Comparison of ENCODE assay signal across 27 mouse cellular contexts in genomic region chr11:69379600-69379999, GRCm38 (mm10). TPM values are rescaled to one million over a fixed set of nuclear protein-coding genes. Genes with fewer than 3 reads are reported as not detected.
DNase-seq lines count a peak whose midpoint lies in the region; ATAC-seq lines count a peak whose summit lies in the region.
"Had no signal": no experiment of that assay in that cellular context is flagged by ENCODE, and none has a peak within 500 bp of the region (broad histone marks: within the 10 kb centered on the region; RNA-seq: fewer than 3 reads in every experiment).

No protein-coding gene starts in this region.

- no peak for ATAC-seq in liver, embryonic 12.5 days
- no peak for ATAC-seq in liver, embryonic 11.5 days (replicated peaks; ENCODE audit: low FRiP score)
- ATAC-seq in granulocyte monocyte progenitor cell, adult 5-6 weeks (replicated peaks; ENCODE audit: poor library complexity, severe bottlenecking): peak; percentile 85
- ATAC-seq: forebrain, embryonic 13.5 days; intestine, embryonic 16.5 days had no signal

- H3K9ac ChIP-seq in liver, embryonic 12.5 days: peak overlapping the region; percentile 10; the same call in 1 of the 2 replicates
- no peak overlapping the region for H3K9ac ChIP-seq in liver, embryonic 11.5 days (ENCODE audit: low read depth, low read length)
- H3K9ac ChIP-seq: forebrain, embryonic 13.5 days; hindbrain, embryonic 13.5 days; liver, embryonic 14.5 days; midbrain, embryonic 12.5 days; neural tube, embryonic 13.5 days had no signal

- no peaks in the 10 kb centered on the region for H3K27me3 ChIP-seq in liver, embryonic 12.5 days (replicated peaks)
- no peaks in the 10 kb centered on the region for H3K27me3 ChIP-seq in liver, embryonic 11.5 days (replicated peaks; ENCODE audit: control insufficient read depth, insufficient read depth, low read length)
- H3K27me3 ChIP-seq: forebrain, embryonic 13.5 days; hindbrain, embryonic 13.5 days; midbrain, embryonic 12.5 days; neural tube, embryonic 13.5 days had no signal

- no peaks in the 10 kb centered on the region for H3K36me3 ChIP-seq in liver, embryonic 12.5 days
- no peaks in the 10 kb centered on the region for H3K36me3 ChIP-seq in liver, embryonic 11.5 days (ENCODE audit: control insufficient read depth, insufficient read depth, low read length)
- no peaks in the 10 kb centered on the region for H3K36me3 ChIP-seq in macrophage (ENCODE audit: inconsistent target)

- WGBS in liver, embryonic 12.5 days (ENCODE audit: insufficient replicate concordance): 43% methylated on average over 3 of the region's 3 CpGs
- 53% methylated on average over 3 of the region's 3 CpGs for WGBS in liver, embryonic 11.5 days
- WGBS in macrophage (ENCODE audit: missing documents): 31% methylated on average over 3 of the region's 3 CpGs

- peak overlapping the region; percentile 32; the same call in 1 of the 2 replicates for H3K27ac ChIP-seq in liver, embryonic 12.5 days
- no peak overlapping the region for H3K27ac ChIP-seq in liver, embryonic 11.5 days (ENCODE audit: low read depth, low read length)
- H3K27ac ChIP-seq in macrophage: peak overlapping the region; percentile 59
- H3K27ac ChIP-seq: forebrain, embryonic 13.5 days; hindbrain, embryonic 13.5 days; kidney, postnatal 0 days; liver, embryonic 14.5 days; midbrain, embryonic 12.5 days; neural tube, embryonic 13.5 days had no signal

- no peak for DNase-seq in liver, embryonic 11.5 days (ENCODE audit: low spot score)
- peak; percentile 96 for DNase-seq in 416B (ENCODE audit: low read depth)
- DNase-seq in adrenal gland, adult 2 months: no peak
- DNase-seq in layer of hippocampus, adult 9-11 months: no peak
- DNase-seq: adrenal gland, postnatal 25 days; cerebellum, adult 2 months; cerebellum, postnatal 25 days; gastrocnemius, postnatal 25 days; heart, adult 18-20 months; heart, postnatal 4 days; kidney, adult 8-10 months; kidney, postnatal 4 days; lung, postnatal 10 days; thymus, adult 2 months; thymus, postnatal 36 days had no signal

- H3K79me2 ChIP-seq in macrophage (ENCODE audit: inconsistent target): no peaks in the 10 kb centered on the region

- H3K4me2 ChIP-seq in liver, embryonic 12.5 days: no peak overlapping the region
- no peak overlapping the region; the same call in 1 of the 2 replicates for H3K4me2 ChIP-seq in liver, embryonic 11.5 days
- H3K4me2 ChIP-seq: forebrain, embryonic 13.5 days; heart, embryonic 11.5 days; hindbrain, embryonic 13.5 days; midbrain, embryonic 12.5 days; neural tube, embryonic 13.5 days had no signal

- H3K4me3 ChIP-seq in liver, embryonic 12.5 days: no peak overlapping the region
- no peak overlapping the region for H3K4me3 ChIP-seq in liver, embryonic 11.5 days (ENCODE audit: low read depth, low read length)
- no peak overlapping the region for H3K4me3 ChIP-seq in macrophage (ENCODE audit: inconsistent target)
- H3K4me3 ChIP-seq: forebrain, embryonic 13.5 days; hindbrain, embryonic 13.5 days; midbrain, embryonic 12.5 days; myocyte; neural tube, embryonic 13.5 days had no signal

- H3K9me3 ChIP-seq in liver, embryonic 12.5 days (replicated peaks): no peaks in the 10 kb centered on the region
- no peaks in the 10 kb centered on the region for H3K9me3 ChIP-seq in liver, embryonic 11.5 days (ENCODE audit: control insufficient read depth, low read length)
- H3K9me3 ChIP-seq: forebrain, embryonic 13.5 days; hindbrain, embryonic 13.5 days; midbrain, embryonic 12.5 days; neural tube, embryonic 13.5 days had no signal

- peaks cover 29% of the 10 kb centered on the region for H3K4me1 ChIP-seq in liver, embryonic 12.5 days
- peaks cover 2% of the 10 kb centered on the region for H3K4me1 ChIP-seq in liver, embryonic 11.5 days (replicated peaks; ENCODE audit: control insufficient read depth, insufficient read depth, low read length)
- H3K4me1 ChIP-seq: hindbrain, embryonic 13.5 days; midbrain, embryonic 12.5 days; neural tube, embryonic 13.5 days had no signal

RNA-seq across cellular contexts. Expression of gene Chd3, which starts 10.4 kb away (rescaled TPM):
- 4.7 and 6.4 TPM in 2 replicates for polyA plus RNA-seq in liver, embryonic 12.5 days (2016; fragmentation: Nextera tagmentation; extraction: Ambion mirVana)
- 13.8 and 17.1 TPM in 2 replicates for polyA plus RNA-seq in liver, embryonic 11.5 days (2014; fragmentation: Nextera tagmentation; extraction: Ambion mirVana)
- total RNA-seq in granulocyte monocyte progenitor cell, adult 5-6 weeks (2014; fragmentation: Nextera tagmentation): 37.0 and 59.8 TPM in 2 replicates
- total RNA-seq in granulocyte monocyte progenitor cell, adult 5-6 weeks (2017): 26.9 and 37.7 TPM in 2 replicates
- total RNA-seq in macrophage (2018; cell fraction: chromatin; rRNA removed): 100 to 1,000 TPM in 25 of 26 experiments, 10 to 100 TPM in 1; 63.9 to 453 (median 249) TPM
- 10 to 100 TPM; 29.0 to 87.7 (median 51.6) TPM for total RNA-seq in macrophage (2018; cell fraction: cytosol; rRNA removed)
- total RNA-seq in macrophage (2018; cell fraction: nucleus; rRNA removed): 100 to 1,000 TPM in 19 of 26 experiments, 10 to 100 TPM in 7; 53.3 to 254 (median 120) TPM
- polyA plus RNA-seq in macrophage (2018): 43.6 to 105 TPM (median 82.3 TPM) in 3 replicates
- total RNA-seq in adrenal gland, adult 2 months (2021): 10 to 100 TPM; 71.0 to 92.8 TPM
- 83.4 and 107 TPM in 2 replicates for polyA plus RNA-seq in adrenal gland, adult 2 months (2012; rRNA removed)

RNA-seq across cellular contexts. Expression of gene Naa38, which starts 15.7 kb away (rescaled TPM):
- 111 and 119 TPM in 2 replicates for polyA plus RNA-seq in liver, embryonic 12.5 days (2016; fragmentation: Nextera tagmentation; extraction: Ambion mirVana)
- polyA plus RNA-seq in liver, embryonic 11.5 days (2014; fragmentation: Nextera tagmentation; extraction: Ambion mirVana): 151 and 178 TPM in 2 replicates
- 164 and 170 TPM in 2 replicates for total RNA-seq in granulocyte monocyte progenitor cell, adult 5-6 weeks (2014; fragmentation: Nextera tagmentation)
- 112 and 181 TPM in 2 replicates for total RNA-seq in granulocyte monocyte progenitor cell, adult 5-6 weeks (2017)
- total RNA-seq in macrophage (2018; cell fraction: chromatin; rRNA removed): 10 to 100 TPM in 1 of 26 experiments, 1 to 10 TPM in 18, not detected in 7; 1.8 to 14.1 (median 4.3) TPM
- total RNA-seq in macrophage (2018; cell fraction: cytosol; rRNA removed): 100 to 1,000 TPM in 5 of 26 experiments, 10 to 100 TPM in 21; 63.9 to 111 (median 87.7) TPM
- total RNA-seq in macrophage (2018; cell fraction: nucleus; rRNA removed): 10 to 100 TPM in 19 of 26 experiments, 1 to 10 TPM in 7; 5.4 to 34.6 (median 15.8) TPM
- 60.0 to 104 TPM (median 95.8 TPM) in 3 replicates for polyA plus RNA-seq in macrophage (2018)
- total RNA-seq in adrenal gland, adult 2 months (2021): 100 to 1,000 TPM; 124 to 157 TPM
- polyA plus RNA-seq in adrenal gland, adult 2 months (2012; rRNA removed): 175 and 193 TPM in 2 replicates

RNA-seq across cellular contexts. Expression of gene Cyb5d1, which starts 15.8 kb away (rescaled TPM):
- 15.1 and 15.7 TPM in 2 replicates for polyA plus RNA-seq in liver, embryonic 12.5 days (2016; fragmentation: Nextera tagmentation; extraction: Ambion mirVana)
- 19.7 and 19.9 TPM in 2 replicates for polyA plus RNA-seq in liver, embryonic 11.5 days (2014; fragmentation: Nextera tagmentation; extraction: Ambion mirVana)
- 22.8 and 25.2 TPM in 2 replicates for total RNA-seq in granulocyte monocyte progenitor cell, adult 5-6 weeks (2014; fragmentation: Nextera tagmentation)
- 32.7 and 38.2 TPM in 2 replicates for total RNA-seq in granulocyte monocyte progenitor cell, adult 5-6 weeks (2017)
- total RNA-seq in macrophage (2018; cell fraction: chromatin; rRNA removed): 10 to 100 TPM; 10.2 to 51.5 (median 24.5) TPM
- 10 to 100 TPM; 16.0 to 40.0 (median 24.4) TPM for total RNA-seq in macrophage (2018; cell fraction: cytosol; rRNA removed)
- 10 to 100 TPM; 17.0 to 48.9 (median 26.3) TPM for total RNA-seq in macrophage (2018; cell fraction: nucleus; rRNA removed)
- polyA plus RNA-seq in macrophage (2018): 25.0 to 35.1 TPM (median 31.3 TPM) in 3 replicates
- 10 to 100 TPM; 44.2 to 59.7 TPM for total RNA-seq in adrenal gland, adult 2 months (2021)
- 10.7 and 11.8 TPM in 2 replicates for polyA plus RNA-seq in adrenal gland, adult 2 months (2012; rRNA removed)

RNA-seq across cellular contexts. Expression of gene Tmem88, which starts 18.4 kb away (rescaled TPM):
- polyA plus RNA-seq in liver, embryonic 12.5 days (2016; fragmentation: Nextera tagmentation; extraction: Ambion mirVana): 14.4 and 15.4 TPM in 2 replicates
- polyA plus RNA-seq in liver, embryonic 11.5 days (2014; fragmentation: Nextera tagmentation; extraction: Ambion mirVana): 20.4 and 26.2 TPM in 2 replicates
- not detected in 2 replicates for total RNA-seq in granulocyte monocyte progenitor cell, adult 5-6 weeks (2014; fragmentation: Nextera tagmentation)
- 0.56 TPM in 1 of 2 replicates, not detected in the other for total RNA-seq in granulocyte monocyte progenitor cell, adult 5-6 weeks (2017)
- total RNA-seq in macrophage (2018; cell fraction: chromatin; rRNA removed): 10 to 100 TPM in 7 of 26 experiments, 1 to 10 TPM in 15, under 1 TPM in 3, not detected in 1; 0.46 to 36.3 (median 4.9) TPM
- 1 to 10 TPM in 4 of 26 experiments, under 1 TPM in 19, not detected in 3; 0.05 to 1.7 (median 0.34) TPM for total RNA-seq in macrophage (2018; cell fraction: cytosol; rRNA removed)
- total RNA-seq in macrophage (2018; cell fraction: nucleus; rRNA removed): 10 to 100 TPM in 6 of 26 experiments, 1 to 10 TPM in 13, under 1 TPM in 1, not detected in 6; 0.36 to 23.4 (median 3.3) TPM
- polyA plus RNA-seq in macrophage (2018): 0.09 TPM in 1 of 3 replicates, not detected in the others
- total RNA-seq in adrenal gland, adult 2 months (2021): 10 to 100 TPM; 10.8 to 16.0 TPM
- polyA plus RNA-seq in adrenal gland, adult 2 months (2012; rRNA removed): 86.3 and 94.7 TPM in 2 replicates

RNA-seq across cellular contexts. Expression of gene Kdm6b, which starts 33.9 kb away (rescaled TPM):
- 7.1 and 7.5 TPM in 2 replicates for polyA plus RNA-seq in liver, embryonic 12.5 days (2016; fragmentation: Nextera tagmentation; extraction: Ambion mirVana)
- polyA plus RNA-seq in liver, embryonic 11.5 days (2014; fragmentation: Nextera tagmentation; extraction: Ambion mirVana): 15.4 and 17.4 TPM in 2 replicates
- 12.1 and 14.4 TPM in 2 replicates for total RNA-seq in granulocyte monocyte progenitor cell, adult 5-6 weeks (2014; fragmentation: Nextera tagmentation)
- 0.99 and 2.8 TPM in 2 replicates for total RNA-seq in granulocyte monocyte progenitor cell, adult 5-6 weeks (2017)
- 100 to 1,000 TPM in 17 of 26 experiments, 10 to 100 TPM in 9; 22.8 to 979 (median 248) TPM for total RNA-seq in macrophage (2018; cell fraction: chromatin; rRNA removed)
- total RNA-seq in macrophage (2018; cell fraction: cytosol; rRNA removed): 100 to 1,000 TPM in 4 of 26 experiments, 10 to 100 TPM in 22; 10.2 to 238 (median 34.9) TPM
- total RNA-seq in macrophage (2018; cell fraction: nucleus; rRNA removed): 100 to 1,000 TPM in 14 of 26 experiments, 10 to 100 TPM in 12; 16.8 to 645 (median 137) TPM
- 4.5 to 15.0 TPM (median 11.0 TPM) in 3 replicates for polyA plus RNA-seq in macrophage (2018)
- total RNA-seq in adrenal gland, adult 2 months (2021): 10 to 100 TPM; 31.4 to 41.5 TPM
- 17.4 and 18.7 TPM in 2 replicates for polyA plus RNA-seq in adrenal gland, adult 2 months (2012; rRNA removed)
